Mouse (Mus musculus): ENCODE results near the gene Nkx2-1.

- TF ChIP-seq CTCF (IDR thresholded peaks at IDR 0.05; ENCODE audit: borderline replicate concordance, insufficient read depth, low read length): no peak
- no peak for TF ChIP-seq POLR2A (IDR thresholded peaks at IDR 0.05; ENCODE audit: low read depth, low read length)
These were observed 5.6 kb downstream of the Nkx2-1 start for GRCm38 (mm10) chr12:56531051-56531620.

All from embryonic fibroblast, embryonic 13.5 days (primary cell).